Mouse (Mus musculus) thymus, adult 2 months (tissue): Measurements from ENCODE around the gene C1qtnf2.

Source experiments
- CTCF ChIP-seq: fragments of 200-500 bp; IDR thresholded peaks from 2 replicates; pipeline ENCODE4 v1.5.1; 2012; ENCODE audit warnings: mild to moderate bottlenecking, control low read depth, low read length, moderate library complexity, borderline replicate concordance; ENCODE audit not compliant: control insufficient read depth, poor library complexity, insufficient read depth; ENCODE audit errors: extremely low read depth
- POLR2A ChIP-seq: fragments of 200-500 bp; IDR thresholded peaks from 2 replicates; pipeline ENCODE4 v1.6.1; 2012; ENCODE audit warnings: mild to moderate bottlenecking, low read length, control low read depth, moderate library complexity; ENCODE audit not compliant: control insufficient read depth, poor library complexity, insufficient read depth; ENCODE audit errors: extremely low read depth

DNA sequence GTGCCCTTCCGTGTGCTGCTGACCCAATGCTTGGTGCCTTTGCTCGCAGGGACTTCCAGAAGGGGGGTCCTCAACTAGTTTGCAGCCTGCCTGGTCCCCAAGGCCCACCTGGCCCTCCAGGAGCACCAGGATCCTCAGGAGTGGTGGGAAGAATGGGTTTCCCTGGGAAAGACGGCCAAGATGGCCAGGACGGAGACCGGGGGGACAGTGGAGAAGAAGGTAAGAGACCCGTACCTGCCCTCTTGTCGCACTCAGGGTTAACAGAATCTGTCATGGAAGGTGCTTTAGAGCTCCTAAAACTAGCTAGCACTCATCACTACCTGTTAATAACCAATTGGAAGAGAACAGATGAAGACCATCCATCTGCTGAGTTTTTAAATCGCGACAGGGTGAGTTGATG lies 11.8 kb downstream of the C1qtnf2 start:
- TF ChIP-seq CTCF (no peak), POLR2A (no peak)
